Mouse (Mus musculus) limb, embryonic 11.5 days (tissue): Measurements from ENCODE around the gene Akap6. TPM values are rescaled to one million over a fixed set of nuclear protein-coding genes. Genes with fewer than 3 reads are reported as not detected.
A peak's percentile ranks its signal among the peaks of the same experiment; 100 is the strongest.

Experiments
- ATAC-seq: fragments of 200-750 bp; cut with Nextera tagmentation; 2 replicates; pipeline ENCODE4 v1.8.0; 2017; ENCODE audit warnings: low read depth; ENCODE audit not compliant: insufficient number of reproducible peaks, low FRiP score, low TSS enrichment
- DNase-seq: peaks from one replicate; pipeline ENCODE4 v3.0.0-alpha.2; 2015; ENCODE audit warnings: low spot score
- H3K27ac ChIP-seq: fragments of 300-500 bp; sonication (generic); replicated peaks from 2 replicates; pipeline ENCODE4 v1.5.1; 2014; ENCODE audit warnings: low read depth, mild to moderate bottlenecking, low read length
- H3K27me3 ChIP-seq: fragments of 300-500 bp; sonication (generic); 2 replicates; pipeline ENCODE4 v1.6.1; 2014; ENCODE audit warnings: mild to moderate bottlenecking, low read length, mixed read lengths; ENCODE audit not compliant: control insufficient read depth, insufficient read depth
- H3K36me3 ChIP-seq: fragments of 300-500 bp; sonication (generic); 2 replicates; pipeline ENCODE4 v1.6.1; 2014; ENCODE audit warnings: mild to moderate bottlenecking, low read length, moderate library complexity, mixed read lengths; ENCODE audit not compliant: control insufficient read depth, insufficient read depth
- H3K4me1 ChIP-seq: fragments of 300-500 bp; sonication (generic); 2 replicates; pipeline ENCODE4 v1.6.1; 2014; ENCODE audit warnings: low read length, mixed read lengths; ENCODE audit not compliant: control insufficient read depth, insufficient read depth
- H3K4me2 ChIP-seq: fragments of 300-500 bp; sonication (generic); 2 replicates; pipeline ENCODE4 v1.6.1; 2014; ENCODE audit warnings: low read depth, mild to moderate bottlenecking, moderate library complexity; ENCODE audit not compliant: severe bottlenecking
- H3K4me3 ChIP-seq: fragments of 300-500 bp; sonication (generic); 2 replicates; pipeline ENCODE4 v1.5.1; 2014; ENCODE audit warnings: low read depth, low read length
- H3K9ac ChIP-seq: fragments of 300-500 bp; sonication (generic); 2 replicates; pipeline ENCODE4 v1.6.1; 2014; ENCODE audit warnings: mild to moderate bottlenecking, low read length
- H3K9me3 ChIP-seq: fragments of 300-500 bp; sonication (generic); 2 replicates; pipeline ENCODE4 v1.6.1; 2016; ENCODE audit warnings: low read length; ENCODE audit not compliant: control insufficient read depth
- WGBS: fragments of 180-500 bp; shearing (Covaris S2); extraction: QIAGEN DNeasy Blood & Tissue Kit; methylation state at CpG from one replicate; pipeline ENCODE4 v1.1.7; 2014; 5-methylcytosine and 5-hydroxymethylcytosine counted together
- polyA plus RNA-seq: library from polyadenylated mRNA; unstranded; fragments of >200 nt; fragmentation: Nextera tagmentation; extraction: Ambion mirVana; gene quantifications from 2 replicates; pipeline ENCODE4 v1.2.1, GENCODE M21; 2014

The Akap6 gene
- polyA plus RNA-seq, 1 experiment from 2014 or later, result 0.29 TPM

DNA sequence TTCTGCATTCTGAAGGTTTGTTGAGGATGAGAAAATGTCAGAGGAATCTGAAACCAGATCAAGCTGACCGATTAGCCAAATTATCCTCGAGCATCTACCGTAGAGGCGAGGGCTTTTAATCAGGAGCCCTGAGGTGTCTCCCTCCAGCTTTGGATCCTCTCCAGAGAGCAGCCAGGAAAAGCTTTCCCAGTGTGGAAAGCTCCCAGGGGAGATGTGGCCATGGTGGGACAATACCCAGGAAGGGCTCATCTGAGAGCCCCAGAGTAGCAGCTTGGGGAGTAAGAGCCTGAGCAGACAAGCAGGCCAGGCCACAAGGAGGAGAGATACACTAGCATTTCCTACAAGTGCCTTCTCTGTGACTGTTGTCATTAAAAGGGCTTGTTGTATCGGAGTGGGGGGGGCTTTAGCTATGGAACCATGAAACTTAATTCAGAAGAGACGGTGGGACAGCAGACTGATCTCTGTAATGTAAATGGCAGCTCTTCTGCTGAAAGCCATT lies 135.6 kb downstream of the Akap6 start:
- 63% methylated on average over 6 of the region's 6 CpGs for WGBS
- no peak overlapping the region for H3K4me2 ChIP-seq
- peaks cover 10% of the 10 kb centered on the region for H3K4me1 ChIP-seq
- DNase-seq (no peak), ATAC-seq (0 out of 2 replicates have a peak, but pooled peaks have one; percentile 17)
- H3K9ac ChIP-seq, result no peak overlapping the region; the same call in 1 of the 2 replicates
- no peaks in the 10 kb centered on the region for H3K36me3 ChIP-seq
- no peaks in the 10 kb centered on the region for H3K27me3 ChIP-seq
- H3K4me3 ChIP-seq, result no peak overlapping the region
- H3K9me3 ChIP-seq, result no peaks in the 10 kb centered on the region
- H3K27ac ChIP-seq, result no peak overlapping the region

DNA sequence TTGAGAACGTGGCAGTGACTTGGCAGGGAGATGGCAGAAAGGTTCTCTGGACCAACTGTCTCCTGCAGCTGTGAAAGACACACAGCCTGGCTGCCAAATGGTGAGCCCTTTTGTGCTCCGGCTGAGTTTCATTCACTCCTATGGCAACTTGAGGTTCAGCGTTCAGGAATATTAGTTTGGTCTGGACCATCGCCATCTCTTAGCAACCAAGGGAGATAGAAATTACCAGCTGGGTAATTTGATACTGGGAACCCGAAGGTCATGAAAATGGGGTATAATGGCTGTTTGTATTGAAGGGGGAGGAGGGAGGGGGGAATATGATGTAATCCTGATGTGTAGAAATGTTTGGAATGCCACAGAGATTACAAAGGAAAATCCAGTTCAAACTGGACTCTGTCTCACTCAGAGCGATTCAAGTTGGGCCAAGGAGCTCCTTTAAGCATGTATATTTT lies 136.1 kb downstream of the Akap6 start:
- H3K27ac ChIP-seq, result no peak overlapping the region
- peak; percentile 32 for DNase-seq
- ATAC-seq, result peak; percentile 73; the same call in 1 of the 2 replicates
- no peaks in the 10 kb centered on the region for H3K9me3 ChIP-seq
- H3K4me3 ChIP-seq, result no peak overlapping the region
- no peaks in the 10 kb centered on the region for H3K36me3 ChIP-seq
- H3K4me1 ChIP-seq, result peaks cover 10% of the 10 kb centered on the region
- 44% methylated on average over 6 of the region's 6 CpGs for WGBS
- H3K27me3 ChIP-seq, result no peaks in the 10 kb centered on the region
- H3K9ac ChIP-seq, result no peak overlapping the region
- H3K4me2 ChIP-seq, result no peak overlapping the region

DNA sequence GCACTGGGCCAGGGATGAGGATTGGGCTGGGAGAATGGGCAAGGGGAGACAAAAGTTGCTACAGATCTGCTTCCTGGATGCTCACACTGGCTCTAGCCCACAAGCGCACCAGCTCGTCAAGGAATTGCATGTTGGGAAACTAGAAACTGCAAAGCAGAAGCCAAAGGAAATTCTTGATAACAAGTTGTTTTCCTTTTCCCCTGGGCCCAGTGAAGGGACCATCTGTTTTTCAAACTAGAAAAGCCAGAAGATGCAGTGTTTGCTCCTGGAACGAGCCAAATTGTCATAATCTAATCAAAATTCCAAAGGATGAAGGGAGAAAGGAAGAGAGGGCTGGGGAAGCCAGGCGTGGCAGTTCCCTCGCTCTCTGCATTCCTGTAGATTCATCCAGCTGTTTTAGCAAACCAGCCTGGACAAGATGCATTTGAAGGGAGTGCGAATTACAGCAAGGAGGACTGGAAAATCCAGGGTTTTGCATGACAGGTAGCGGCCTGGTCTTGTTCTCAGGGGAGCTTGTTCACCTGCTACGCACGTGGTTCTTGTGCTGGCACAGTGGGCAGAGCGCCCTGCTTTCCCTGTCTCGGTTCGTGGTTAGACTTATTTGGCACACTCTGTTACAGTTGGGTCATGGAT lies 136.8 kb downstream of the Akap6 start:
- no peaks in the 10 kb centered on the region for H3K36me3 ChIP-seq
- no peak overlapping the region; the same call in 1 of the 2 replicates for H3K27ac ChIP-seq
- no peak overlapping the region for H3K4me3 ChIP-seq
- ATAC-seq, result no peak
- no peak overlapping the region for H3K4me2 ChIP-seq
- no peak for DNase-seq
- H3K4me1 ChIP-seq, result peaks cover 10% of the 10 kb centered on the region
- H3K9ac ChIP-seq, result no peak overlapping the region
- H3K9me3 ChIP-seq, result no peaks in the 10 kb centered on the region
- 77% methylated on average over 12 of the region's 12 CpGs for WGBS
- H3K27me3 ChIP-seq, result no peaks in the 10 kb centered on the region

DNA sequence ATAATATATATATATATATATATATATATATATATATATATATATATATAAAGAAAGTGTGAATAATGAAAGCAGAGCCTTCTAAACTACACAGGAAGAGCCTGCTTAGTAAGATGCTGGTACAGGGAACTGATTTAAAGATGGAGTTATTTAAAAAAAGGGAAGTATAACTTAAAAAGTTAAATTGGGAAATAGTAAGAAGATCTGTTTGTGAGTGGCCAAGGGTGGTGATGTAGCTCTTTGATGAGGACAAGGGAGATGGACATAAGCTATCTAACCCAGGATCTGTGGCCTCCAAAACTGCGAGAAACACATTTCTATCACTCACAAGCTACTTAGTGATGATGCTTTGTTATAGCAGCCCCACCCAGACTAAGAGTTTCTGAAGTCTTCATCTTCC lies 146.8 kb downstream of the Akap6 start:
- H3K27me3 ChIP-seq, result no peaks in the 10 kb centered on the region

DNA sequence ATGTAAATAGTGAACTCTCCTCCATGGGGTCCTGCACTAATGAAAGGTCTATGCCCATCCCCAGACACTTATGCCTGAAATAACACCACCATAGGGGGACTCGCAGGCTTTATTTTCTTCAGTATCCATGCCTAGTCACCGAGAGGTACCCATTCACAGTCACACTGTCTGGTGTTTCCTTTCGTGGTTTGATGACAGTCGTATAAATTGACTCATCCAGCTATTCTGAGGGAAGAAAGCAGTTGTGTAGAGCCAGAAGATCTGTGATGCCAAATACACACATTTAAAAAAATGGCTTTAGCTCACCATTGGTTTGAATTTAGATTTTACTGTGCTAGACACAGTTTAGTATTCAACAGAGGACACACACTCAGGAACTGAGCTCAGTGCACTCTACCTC lies 147.8 kb downstream of the Akap6 start:
- no peak for ATAC-seq
- H3K4me1 ChIP-seq, result 0 out of 2 replicates have a peak, but pooled peaks cover 5% of the 10 kb centered on the region
- 86% methylated on average over 4 of the region's 4 CpGs for WGBS

More for the DNA sequence above, 146.8 kb downstream of the Akap6 start:
- DNase-seq (no peak), ATAC-seq (no peak)
- H3K4me3 ChIP-seq, result no peak overlapping the region
- H3K36me3 ChIP-seq, result no peaks in the 10 kb centered on the region
- H3K9ac ChIP-seq, result no peak overlapping the region
- WGBS, result 84% methylated on average over 1 of the region's 1 CpGs
- H3K4me1 ChIP-seq, result 0 out of 2 replicates have a peak, but pooled peaks cover 5% of the 10 kb centered on the region
- no peaks in the 10 kb centered on the region for H3K9me3 ChIP-seq
- no peak overlapping the region for H3K27ac ChIP-seq
- no peak overlapping the region for H3K4me2 ChIP-seq

DNA sequence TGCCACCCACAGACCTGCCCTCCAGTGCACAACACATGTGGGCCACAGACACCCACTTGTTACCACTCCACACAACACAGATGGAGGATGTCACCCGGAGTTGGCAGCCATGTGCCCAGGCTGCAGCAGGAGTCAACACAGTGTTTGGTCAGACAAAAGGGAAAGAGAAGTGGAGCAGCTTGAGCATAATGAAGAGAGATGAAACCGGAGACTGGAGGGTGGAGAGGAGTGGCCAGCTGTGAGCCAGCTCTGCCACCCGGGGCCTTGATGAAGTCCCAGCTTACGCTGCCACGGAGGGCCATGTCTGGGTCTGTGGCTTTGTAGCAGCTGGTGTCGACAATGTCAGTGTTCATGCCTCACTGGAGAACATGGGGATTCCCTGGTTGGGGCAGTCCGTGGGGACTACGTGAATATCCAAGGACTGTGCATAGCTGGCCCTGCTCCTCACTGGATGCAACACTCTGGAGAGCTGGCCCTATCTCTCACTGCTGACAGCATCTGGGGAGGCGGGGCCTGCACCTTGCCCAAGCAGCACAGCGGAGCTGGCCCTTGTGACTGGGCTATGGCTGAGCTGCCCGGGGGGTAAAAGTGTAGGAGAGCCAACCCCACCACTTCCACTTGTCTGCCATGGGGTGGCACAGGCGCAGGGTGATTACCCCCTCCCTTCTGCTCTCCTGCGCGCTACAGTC lies 148.8 kb downstream of the Akap6 start:
- no peak overlapping the region for H3K4me2 ChIP-seq
- no peak overlapping the region for H3K27ac ChIP-seq
- H3K36me3 ChIP-seq, result no peaks in the 10 kb centered on the region
- 0 out of 2 replicates have a peak, but pooled peaks cover 5% of the 10 kb centered on the region for H3K4me1 ChIP-seq
- no peaks in the 10 kb centered on the region for H3K9me3 ChIP-seq
- no peak overlapping the region for H3K4me3 ChIP-seq
- no peaks in the 10 kb centered on the region for H3K27me3 ChIP-seq
- no peak overlapping the region for H3K9ac ChIP-seq
- DNase-seq (no peak), ATAC-seq (0 out of 2 replicates have a peak, but pooled peaks have one; percentile 39)
- 71% methylated on average over 14 of the region's 14 CpGs for WGBS

More for the DNA sequence above, 147.8 kb downstream of the Akap6 start:
- Histone ChIP-seq H3K9ac (no peak overlapping the region), H3K27ac (no peak overlapping the region), H3K9me3 (no peaks in the 10 kb centered on the region), H3K4me3 (no peak overlapping the region), H3K27me3 (no peaks in the 10 kb centered on the region), H3K36me3 (no peaks in the 10 kb centered on the region), H3K4me2 (no peak overlapping the region)
- no peak for DNase-seq

DNA sequence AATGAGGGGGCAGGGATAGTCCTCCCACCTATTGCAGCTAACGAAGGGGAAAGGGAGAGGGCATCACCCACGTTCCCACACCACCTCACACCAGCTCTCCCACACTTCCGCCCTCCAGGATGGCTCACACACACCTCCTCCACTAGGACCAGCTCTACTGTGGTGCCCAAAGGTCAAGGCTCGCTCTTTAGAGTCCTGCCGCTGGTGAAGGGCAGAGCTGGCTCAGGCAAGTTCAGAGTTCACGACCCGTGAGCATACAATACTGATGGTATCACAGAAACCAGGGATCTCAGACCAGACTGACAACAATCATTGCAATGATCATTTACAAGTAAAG lies 149.3 kb downstream of the Akap6 start:
- 68% methylated on average over 7 of the region's 7 CpGs for WGBS
- H3K9ac ChIP-seq, result no peak overlapping the region
- H3K4me1 ChIP-seq, result 0 out of 2 replicates have a peak, but pooled peaks cover 5% of the 10 kb centered on the region
- no peak overlapping the region for H3K4me3 ChIP-seq
- no peak overlapping the region for H3K27ac ChIP-seq
- no peaks in the 10 kb centered on the region for H3K27me3 ChIP-seq
- no peaks in the 10 kb centered on the region for H3K9me3 ChIP-seq
- no peak overlapping the region for H3K4me2 ChIP-seq
- DNase-seq (no peak), ATAC-seq (no peak)
- H3K36me3 ChIP-seq, result no peaks in the 10 kb centered on the region

DNA sequence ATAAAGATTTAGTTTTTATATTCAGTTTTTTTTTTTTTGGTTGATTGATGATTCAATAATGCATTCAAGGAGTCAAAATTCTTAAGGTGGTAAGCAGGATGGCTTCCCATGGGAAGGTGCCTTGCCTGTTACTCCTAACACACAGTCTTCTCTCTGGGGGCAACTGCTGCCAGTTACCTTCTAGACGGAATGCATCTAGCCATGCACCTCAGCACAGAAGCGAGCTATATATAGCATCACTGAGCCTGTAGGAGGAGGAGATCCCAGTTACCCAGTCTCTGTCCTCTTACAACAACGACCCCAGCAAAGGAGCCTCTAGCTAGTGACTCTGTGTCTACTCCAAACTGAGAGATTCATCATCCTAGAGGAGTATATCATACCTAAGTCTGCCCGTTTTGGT lies 150.1 kb downstream of the Akap6 start:
- Histone ChIP-seq H3K27me3 (no peaks in the 10 kb centered on the region), H3K9ac (no peak overlapping the region), H3K4me3 (no peak overlapping the region), H3K27ac (no peak overlapping the region), H3K4me1 (0 out of 2 replicates have a peak, but pooled peaks cover 5% of the 10 kb centered on the region), H3K4me2 (no peak overlapping the region), H3K36me3 (no peaks in the 10 kb centered on the region), H3K9me3 (no peaks in the 10 kb centered on the region)
- no peak for ATAC-seq
- DNase-seq, result peak; percentile 9
- WGBS, result 83% methylated on average over 4 of the region's 4 CpGs
